Mouse (Mus musculus): ENCODE results near the gene Srsf10.

The Srsf10 gene

GRCm38 (mm10) chr4:135855080-135855479 lies 467 bp upstream of the Srsf10 start:
- DNase-seq (ENCODE audit: low spot score in 2 of 2) = peak in 1 of 2 experiments; percentile 25

- DNase-seq (ENCODE audit: low spot score in 2 of 2) = peak; percentile 35 to 38
Measured at GRCm38 (mm10) chr4:135856223-135857091, 910 bp downstream of the Srsf10 start.

- no peak for DNase-seq (ENCODE audit: low spot score in 2 of 2)
Measured at GRCm38 (mm10) chr4:135857597-135858186, 2.1 kb downstream of the Srsf10 start.

GRCm38 (mm10) chr4:135868996-135869395 lies 13.4 kb downstream of the Srsf10 start:
- no peak for DNase-seq (ENCODE audit: low spot score in 2 of 2)

- DNase-seq (ENCODE audit: low spot score in 2 of 2) = no peak
Measured at GRCm38 (mm10) chr4:135870227-135871023, 14.9 kb downstream of the Srsf10 start.

GRCm38 (mm10) chr4:135872015-135872414 lies 16.5 kb downstream of the Srsf10 start:
- no peak for DNase-seq (ENCODE audit: low spot score in 2 of 2)

- DNase-seq (ENCODE audit: low spot score in 2 of 2) = no peak
Measured at GRCm38 (mm10) chr4:135872589-135873391, 17.2 kb downstream of the Srsf10 start.

GRCm38 (mm10) chr4:135873526-135874202 lies 18.1 kb downstream of the Srsf10 start, which contains the start of gene Pnrc2:
Gene Pnrc2, minus strand, starts transcription at chr4:135873850.
- peak; percentile 84 to 88 for DNase-seq (ENCODE audit: low spot score in 2 of 2)

- no peak for DNase-seq (ENCODE audit: low spot score in 2 of 2)
Measured at GRCm38 (mm10) chr4:135874564-135875535, 19.3 kb downstream of the Srsf10 start.

GRCm38 (mm10) chr4:135875546-135875945 lies 20.0 kb downstream of the Srsf10 start:
- no peak for DNase-seq (ENCODE audit: low spot score in 2 of 2)

GRCm38 (mm10) chr4:135875991-135876582 lies 20.5 kb downstream of the Srsf10 start:
- no peak for DNase-seq (ENCODE audit: low spot score in 2 of 2)

- peak; percentile 69 to 70 for DNase-seq (ENCODE audit: low spot score in 2 of 2)
Measured at GRCm38 (mm10) chr4:135876583-135877020, 21.1 kb downstream of the Srsf10 start.

- no peak for DNase-seq (ENCODE audit: low spot score in 2 of 2)
Measured at GRCm38 (mm10) chr4:135877742-135878141, 22.2 kb downstream of the Srsf10 start.

- no peak for DNase-seq (ENCODE audit: low spot score in 2 of 2)
Measured at GRCm38 (mm10) chr4:135879021-135879420, 23.5 kb downstream of the Srsf10 start.

- DNase-seq (ENCODE audit: low spot score in 2 of 2) = no peak
Measured at GRCm38 (mm10) chr4:135880018-135880417, 24.5 kb downstream of the Srsf10 start.

GRCm38 (mm10) chr4:135880576-135880975 lies 25.0 kb downstream of the Srsf10 start:
- DNase-seq (ENCODE audit: low spot score in 2 of 2) = no peak

GRCm38 (mm10) chr4:135882023-135882422 lies 26.5 kb downstream of the Srsf10 start:
- no peak for DNase-seq (ENCODE audit: low spot score in 2 of 2)

- no peak for DNase-seq (ENCODE audit: low spot score in 2 of 2)
Measured at GRCm38 (mm10) chr4:135883401-135883851, 27.9 kb downstream of the Srsf10 start.
